Comparison of ENCODE assay signal across 8 mouse cellular contexts in the genomic region with DNA sequence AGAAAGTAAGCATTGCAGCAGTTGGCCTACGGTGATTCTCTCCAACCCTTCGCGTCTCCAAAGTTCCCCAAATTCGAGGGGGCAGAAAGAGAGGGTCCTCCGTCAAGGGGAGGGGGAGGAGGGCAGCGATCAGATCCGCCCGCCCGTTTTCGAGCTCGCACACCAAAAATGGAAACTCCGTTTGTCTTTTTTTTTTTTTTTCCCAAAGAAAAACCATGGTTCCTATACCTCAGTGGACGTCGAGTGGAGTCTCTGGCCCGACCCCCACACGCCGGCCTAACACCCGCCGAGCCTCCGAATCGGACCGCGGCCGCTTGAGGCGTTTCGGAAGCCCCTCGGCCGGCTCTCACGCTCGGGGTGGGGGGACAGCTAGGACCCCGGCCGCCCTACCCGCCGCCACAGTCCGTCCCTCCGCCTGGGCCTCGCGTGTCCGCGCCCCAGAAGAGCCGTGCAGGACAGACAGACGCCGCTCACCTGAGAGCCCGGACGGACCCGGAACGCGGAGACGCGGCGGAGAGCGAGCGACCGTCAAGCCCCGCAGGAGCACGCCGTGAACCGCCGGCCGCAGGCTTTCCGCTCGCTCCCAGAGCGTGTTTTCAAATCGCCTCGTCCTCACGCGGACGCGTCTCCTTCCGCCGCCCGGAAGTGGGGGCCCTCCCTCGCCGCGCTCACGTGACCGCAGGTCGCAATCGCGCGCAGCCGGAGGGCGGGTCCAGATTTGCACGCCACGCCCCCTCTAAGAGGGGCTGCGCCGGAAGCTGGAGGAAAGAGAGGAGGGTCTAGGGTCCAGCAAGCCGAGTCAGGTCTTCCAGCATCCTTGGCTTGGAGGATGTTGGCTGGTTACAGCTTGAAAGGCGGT. TPM values are rescaled to one million over a fixed set of nuclear protein-coding genes. Genes with fewer than 3 reads are reported as not detected.
DNase-seq lines count a peak whose midpoint lies in the region; ATAC-seq lines count a peak whose summit lies in the region.

Tex10 (minus strand) TSS at position 668 of the 859 bp plus-strand sequence.

- DNase-seq in B cell, adult 2 months, result peak; percentile 94
- peak; percentile 94 for DNase-seq in brain, adult 2 months (ENCODE audit: low read depth, low spot score)
- peak; percentile 95 for DNase-seq in heart, embryonic 10.5 days (ENCODE audit: low spot score)
- peak; percentile 92 for DNase-seq in liver
- DNase-seq in spleen, postnatal 4 days (ENCODE audit: low spot score in 2 of 2), result peak; percentile 88 to 94

- H3K36me3 ChIP-seq in heart, embryonic 10.5 days, result peaks cover 8% of the 10 kb centered on the region
- H3K36me3 ChIP-seq in kidney, embryonic 15.5 days, result peaks cover 8% of the 10 kb centered on the region

- peak within 1 kb of the TSS; percentile 59 for H3K4me2 ChIP-seq in kidney, embryonic 15.5 days

- H3K27me3 ChIP-seq in heart, embryonic 10.5 days (ENCODE audit: insufficient read depth, poor library complexity, severe bottlenecking), result no peaks in the 10 kb centered on the region
- H3K27me3 ChIP-seq in kidney, embryonic 15.5 days, result no peaks in the 10 kb centered on the region

- peak within 1 kb of the TSS; percentile 98 for H3K9ac ChIP-seq in kidney, embryonic 15.5 days

- WGBS in heart, embryonic 10.5 days, result under 1% methylated on average over 89 of the region's 89 CpGs
- under 1% methylated on average over 89 of the region's 89 CpGs for WGBS in kidney, embryonic 15.5 days

- peak within 1 kb of the TSS; percentile 98 for H3K4me3 ChIP-seq in heart, embryonic 10.5 days
- H3K4me3 ChIP-seq in kidney, embryonic 15.5 days (replicated peaks), result peak within 1 kb of the TSS; percentile 95

- peak within 1 kb of the TSS; percentile 97 for H3K27ac ChIP-seq in heart, embryonic 10.5 days
- peak within 1 kb of the TSS; percentile 89 for H3K27ac ChIP-seq in kidney, embryonic 15.5 days

- peak; percentile 94 for ATAC-seq in erythroblast, adult 5-6 weeks (replicated peaks; ENCODE audit: low FRiP score, poor library complexity, severe bottlenecking)
- peak; percentile 97 for ATAC-seq in kidney, embryonic 15.5 days (replicated peaks; ENCODE audit: low FRiP score)
- peak; percentile 88 for ATAC-seq in monocyte, adult 5-6 weeks (replicated peaks; ENCODE audit: insufficient number of reproducible peaks, low FRiP score, low TSS enrichment, poor library complexity, severe bottlenecking)

- peaks cover 19% of the 10 kb centered on the region for H3K4me1 ChIP-seq in heart, embryonic 10.5 days
- H3K4me1 ChIP-seq in kidney, embryonic 15.5 days, result peaks cover 14% of the 10 kb centered on the region

- no peaks in the 10 kb centered on the region for H3K9me3 ChIP-seq in heart, embryonic 10.5 days
- no peaks in the 10 kb centered on the region for H3K9me3 ChIP-seq in kidney, embryonic 15.5 days (replicated peaks)

RNA-seq across cellular contexts. Expression of gene Tex10, which starts in this region (rescaled TPM):
- 16.5 and 17.3 TPM in 2 replicates for total RNA-seq in erythroblast, adult 5-6 weeks (2015; ENCODE audit: low replicate concordance)
- 10.0 and 10.8 TPM in 2 replicates for total RNA-seq in erythroblast, adult 5-6 weeks (2017; ENCODE audit: low replicate concordance)
- 46.5 and 62.0 TPM in 2 replicates for polyA plus RNA-seq in heart, embryonic 10.5 days (2016; fragmentation: Nextera tagmentation; extraction: Ambion mirVana)
- polyA plus RNA-seq in kidney, embryonic 15.5 days (2015; fragmentation: Nextera tagmentation; extraction: Ambion mirVana), result 56.9 and 57.1 TPM in 2 replicates
- total RNA-seq in monocyte, adult 5-6 weeks (2017), result 49.9 to 52.6 TPM (median 51.7 TPM) in 3 replicates

Comparison
In these comparisons a context has a peak if more than half of its experiments do, and no peak if none do; other contexts are left out.
1. Peak in every context shown above with its lines: DNase-seq, ATAC-seq, H3K4me3 ChIP-seq and H3K27ac ChIP-seq.